Mouse (Mus musculus) midbrain, embryonic 14.5 days (tissue): Measurements from ENCODE around the gene Pdss2. TPM values are rescaled to one million over a fixed set of nuclear protein-coding genes. Genes with fewer than 3 reads are reported as not detected.

Experiments
- ATAC-seq: fragments of 200-750 bp; cut with Nextera tagmentation; 2 replicates; pipeline ENCODE4 v1.8.0; 2017; ENCODE audit warnings: moderate number of reproducible peaks, moderate library complexity; ENCODE audit not compliant: low FRiP score, low TSS enrichment
- DNase-seq: peaks from one replicate; pipeline ENCODE4 v3.0.0-alpha.2; 2015
- H3K27ac ChIP-seq: fragments of 300-500 bp; sonication (generic); replicated peaks from 2 replicates; pipeline ENCODE4 v1.5.1; 2014; ENCODE audit warnings: mild to moderate bottlenecking, low read depth, low read length, moderate library complexity
- H3K27me3 ChIP-seq: fragments of 300-500 bp; sonication (generic); 2 replicates; pipeline ENCODE4 v1.6.1; 2014; ENCODE audit warnings: low read length, control low read depth, mixed read lengths; ENCODE audit not compliant: control insufficient read depth, insufficient read depth
- H3K36me3 ChIP-seq: fragments of 300-500 bp; sonication (generic); 2 replicates; pipeline ENCODE4 v1.6.1; 2014; ENCODE audit warnings: low read length, control low read depth; ENCODE audit not compliant: control insufficient read depth, insufficient read depth
- H3K4me1 ChIP-seq: fragments of 300-500 bp; sonication (generic); 2 replicates; pipeline ENCODE4 v1.6.1; 2014; ENCODE audit warnings: mild to moderate bottlenecking, antibody characterized with exemption, low read length, control low read depth; ENCODE audit not compliant: control insufficient read depth, insufficient read depth
- H3K4me2 ChIP-seq: fragments of 300-500 bp; sonication (generic); 2 replicates; pipeline ENCODE4 v1.6.1; 2014; ENCODE audit warnings: mild to moderate bottlenecking, low read length, moderate library complexity
- H3K4me3 ChIP-seq: fragments of 300-500 bp; sonication (generic); replicated peaks from 2 replicates; pipeline ENCODE4 v1.5.1; 2014; ENCODE audit warnings: low read depth, low read length
- H3K9ac ChIP-seq: fragments of 300-500 bp; sonication (generic); replicated peaks from 2 replicates; pipeline ENCODE4 v1.6.1; 2014; ENCODE audit warnings: mild to moderate bottlenecking, low read length, moderate library complexity
- H3K9me3 ChIP-seq: fragments of 300-500 bp; sonication (generic); 2 replicates; pipeline ENCODE4 v1.6.1; 2016; ENCODE audit warnings: low read length, control low read depth, mixed read lengths; ENCODE audit not compliant: control insufficient read depth
- WGBS: fragments of 180-500 bp; shearing (Covaris S2); extraction: QIAGEN DNeasy Blood & Tissue Kit; methylation state at CpG from one replicate; pipeline ENCODE4 v1.1.7; 2014; 5-methylcytosine and 5-hydroxymethylcytosine counted together
- polyA plus RNA-seq: library from polyadenylated mRNA; unstranded; fragments of >200 nt; fragmentation: Nextera tagmentation; extraction: Ambion mirVana; gene quantifications from 2 replicates; pipeline ENCODE4 v1.2.1, GENCODE M21; 2014

Gene Pdss2
- polyA plus RNA-seq, 1 experiment from 2014 or later = 19.0 TPM

DNA sequence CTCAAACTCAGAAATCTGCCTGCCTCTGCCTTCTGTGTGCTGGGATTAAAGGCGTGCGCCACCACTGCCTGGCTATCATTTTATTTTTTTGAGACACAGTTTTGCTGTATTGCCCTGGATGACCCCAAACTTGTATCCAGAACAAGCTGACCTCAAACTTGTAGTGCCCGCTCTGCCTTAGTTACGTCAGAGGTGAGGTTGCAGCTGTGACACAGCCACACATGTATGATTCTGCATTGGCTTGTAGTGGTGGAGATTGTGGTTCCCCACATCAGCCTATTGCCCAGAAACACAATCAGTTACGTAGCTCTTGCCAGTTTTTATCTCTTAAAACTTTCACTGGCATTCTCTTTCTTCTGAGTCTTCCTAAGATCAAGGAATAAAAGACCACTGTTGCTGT is 108.5 kb downstream of the Pdss2 start:
- Histone ChIP-seq H3K27ac (no peak overlapping the region), H3K4me2 (no peak overlapping the region), H3K9ac (no peak overlapping the region), H3K9me3 (no peaks in the 10 kb centered on the region), H3K36me3 (no peaks in the 10 kb centered on the region), H3K4me1 (peaks cover 27% of the 10 kb centered on the region), H3K27me3 (no peaks in the 10 kb centered on the region), H3K4me3 (no peak overlapping the region)
- 98% methylated on average over 5 of the region's 5 CpGs for WGBS
- DNase-seq (no peak), ATAC-seq (no peak)

GRCm38 (mm10) chr10:43330691-43331090 is 109.4 kb downstream of the Pdss2 start:
- H3K4me1 ChIP-seq = peaks cover 27% of the 10 kb centered on the region
- H3K9ac ChIP-seq = no peak overlapping the region
- no peaks in the 10 kb centered on the region for H3K36me3 ChIP-seq
- H3K9me3 ChIP-seq = no peaks in the 10 kb centered on the region
- H3K4me3 ChIP-seq = no peak overlapping the region
- ATAC-seq (no peak), DNase-seq (no peak)
- H3K4me2 ChIP-seq = no peak overlapping the region
- 73% methylated on average over 4 of the region's 4 CpGs for WGBS
- H3K27me3 ChIP-seq = no peaks in the 10 kb centered on the region
- H3K27ac ChIP-seq = peak overlapping the region; percentile 80

DNA sequence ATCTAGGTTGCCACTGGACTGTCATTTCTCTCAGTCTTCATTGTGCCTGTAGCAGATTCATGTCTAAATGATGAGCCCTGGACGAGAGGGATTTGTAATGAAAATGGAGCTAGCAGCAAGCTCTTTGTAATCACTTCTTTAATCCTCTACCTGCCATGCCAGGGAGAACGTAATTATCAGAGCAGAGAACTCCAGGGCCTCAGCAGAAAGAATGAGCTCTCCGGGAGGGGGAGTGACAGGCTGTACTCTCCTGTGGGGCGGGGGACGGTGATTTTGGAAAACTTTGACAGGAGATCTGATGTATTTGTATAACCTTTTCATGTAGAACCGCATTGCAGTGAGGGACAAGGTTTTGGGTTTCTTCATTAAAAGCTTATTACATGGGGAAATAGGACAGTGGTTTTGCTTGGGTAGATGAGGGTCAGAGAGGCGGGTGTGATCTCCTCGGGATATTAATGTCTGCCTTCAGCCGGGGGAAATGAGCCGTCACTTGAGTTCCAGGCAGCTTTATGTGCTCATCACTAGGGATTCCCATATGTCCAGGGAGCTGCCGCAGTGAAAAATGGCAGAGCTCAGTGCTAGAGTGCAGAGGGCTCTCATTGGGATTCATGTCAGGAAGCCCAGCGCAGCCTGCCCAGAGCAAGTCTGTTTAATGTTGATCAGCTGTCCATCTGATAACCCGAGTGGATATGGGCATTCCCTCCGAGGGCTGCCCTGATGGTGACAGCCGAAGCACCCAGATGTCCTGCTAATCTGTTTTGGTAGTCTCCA is 110.8 kb downstream of the Pdss2 start:
- WGBS = 9% methylated on average over 15 of the region's 15 CpGs

GRCm38 (mm10) chr10:43335874-43336273 is 114.6 kb downstream of the Pdss2 start:
- DNase-seq (no peak), ATAC-seq (no peak)
- H3K27ac ChIP-seq = no peak overlapping the region
- no peaks in the 10 kb centered on the region for H3K9me3 ChIP-seq
- H3K9ac ChIP-seq = no peak overlapping the region
- H3K4me3 ChIP-seq = no peak overlapping the region
- no peak overlapping the region for H3K4me2 ChIP-seq
- H3K36me3 ChIP-seq = no peaks in the 10 kb centered on the region
- no peaks in the 10 kb centered on the region for H3K27me3 ChIP-seq
- peaks cover 25% of the 10 kb centered on the region for H3K4me1 ChIP-seq
- WGBS = 95% methylated on average over 4 of the region's 4 CpGs

More for the DNA sequence above, 110.8 kb downstream of the Pdss2 start:
- no peaks in the 10 kb centered on the region for H3K27me3 ChIP-seq
- no peak overlapping the region for H3K4me3 ChIP-seq
- H3K4me1 ChIP-seq = peaks cover 27% of the 10 kb centered on the region
- peak overlapping the region; percentile 17; the same call in 1 of the 2 replicates for H3K9ac ChIP-seq
- ATAC-seq = peak; percentile 75; the same call in 1 of the 2 replicates
- H3K9me3 ChIP-seq = no peaks in the 10 kb centered on the region
- H3K36me3 ChIP-seq = no peaks in the 10 kb centered on the region
- H3K27ac ChIP-seq = peak overlapping the region; percentile 80
- peak; percentile 76 for DNase-seq
- peak overlapping the region; percentile 41 for H3K4me2 ChIP-seq

DNA sequence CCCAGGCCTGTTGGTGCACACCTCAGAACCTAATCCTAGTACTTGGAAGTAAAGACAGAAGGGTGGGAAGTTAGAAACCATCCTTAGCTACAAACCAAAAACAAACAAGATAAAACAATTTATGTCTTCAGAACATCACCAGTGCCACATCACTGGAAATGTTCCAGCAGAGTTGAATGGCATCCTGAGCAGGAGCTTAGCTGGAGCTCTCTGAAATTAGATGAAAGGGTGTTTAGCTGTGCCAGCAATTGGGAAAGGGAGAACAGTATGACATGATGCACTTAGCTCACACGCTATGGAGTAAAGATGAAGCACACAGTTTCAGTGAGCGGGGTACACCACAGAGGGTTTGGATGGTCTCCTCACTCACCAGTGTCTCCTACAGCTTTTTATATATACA is 115.8 kb downstream of the Pdss2 start:
- Histone ChIP-seq H3K27ac (no peak overlapping the region), H3K27me3 (no peaks in the 10 kb centered on the region), H3K36me3 (no peaks in the 10 kb centered on the region), H3K9me3 (no peaks in the 10 kb centered on the region), H3K4me1 (peaks cover 13% of the 10 kb centered on the region), H3K9ac (no peak overlapping the region), H3K4me2 (no peak overlapping the region), H3K4me3 (no peak overlapping the region)
- ATAC-seq (no peak), DNase-seq (no peak)
- 90% methylated on average over 2 of the region's 2 CpGs for WGBS

DNA sequence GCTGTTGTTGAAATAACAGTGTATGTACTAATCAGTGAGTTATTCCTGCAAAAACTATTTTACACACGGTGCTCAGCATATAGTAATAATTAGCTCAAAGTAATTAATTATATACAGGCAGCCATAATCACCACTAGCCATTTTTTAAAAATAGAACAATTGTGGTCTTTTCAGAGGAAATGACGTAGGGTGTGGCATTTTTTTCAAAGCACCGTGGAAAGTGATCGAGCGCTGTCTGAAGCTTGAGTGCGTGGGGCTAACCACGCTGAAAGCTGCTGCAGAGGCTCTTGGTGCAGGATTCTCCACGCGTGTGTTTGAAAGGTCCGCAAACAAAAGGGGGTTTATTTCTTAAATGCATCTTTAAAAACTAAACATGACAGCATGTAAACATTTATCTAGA is 118.5 kb downstream of the Pdss2 start:
- Histone ChIP-seq H3K9me3 (no peaks in the 10 kb centered on the region), H3K4me1 (0 out of 2 replicates have a peak, but pooled peaks cover 2% of the 10 kb centered on the region), H3K4me3 (no peak overlapping the region), H3K27ac (no peak overlapping the region), H3K27me3 (no peaks in the 10 kb centered on the region), H3K36me3 (no peaks in the 10 kb centered on the region), H3K9ac (no peak overlapping the region), H3K4me2 (no peak overlapping the region)
- WGBS = 66% methylated on average over 10 of the region's 10 CpGs
- DNase-seq = no peak
- no peak for ATAC-seq

GRCm38 (mm10) chr10:43349718-43350117 is 128.4 kb downstream of the Pdss2 start:
- H3K4me2 ChIP-seq = no peak overlapping the region
- no peaks in the 10 kb centered on the region for H3K27me3 ChIP-seq
- DNase-seq (no peak), ATAC-seq (no peak)
- peaks cover 8% of the 10 kb centered on the region; the same call in 1 of the 2 replicates for H3K4me1 ChIP-seq
- H3K27ac ChIP-seq = peak overlapping the region; percentile 53; the same call in 1 of the 2 replicates
- 18% methylated on average over 2 of the region's 2 CpGs for WGBS
- H3K9ac ChIP-seq = no peak overlapping the region
- no peaks in the 10 kb centered on the region for H3K9me3 ChIP-seq
- no peaks in the 10 kb centered on the region for H3K36me3 ChIP-seq
- no peak overlapping the region for H3K4me3 ChIP-seq

DNA sequence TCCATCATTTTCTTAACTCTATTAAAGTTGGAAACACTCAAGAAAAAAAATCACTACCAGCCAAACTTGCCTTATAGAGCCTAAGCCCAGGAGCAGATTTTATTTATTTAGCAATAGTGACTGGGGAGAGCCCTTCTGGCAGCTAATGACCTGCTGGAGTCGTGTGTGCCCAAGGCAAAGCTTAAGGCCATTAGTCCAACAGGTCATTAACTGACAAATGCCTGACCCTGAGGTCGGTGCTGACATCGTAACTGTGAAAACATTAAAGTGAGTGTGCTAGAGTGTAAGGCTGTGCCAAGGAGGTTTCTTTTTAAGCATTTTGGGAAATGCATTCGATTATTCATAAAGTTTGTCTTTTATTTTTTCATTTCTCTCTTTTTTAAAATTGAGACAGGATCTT is 136.6 kb downstream of the Pdss2 start:
- no peak for DNase-seq
- Histone ChIP-seq H3K4me3 (no peak overlapping the region), H3K36me3 (no peaks in the 10 kb centered on the region), H3K4me1 (no peaks in the 10 kb centered on the region), H3K9ac (no peak overlapping the region), H3K27ac (no peak overlapping the region), H3K9me3 (no peaks in the 10 kb centered on the region), H3K27me3 (no peaks in the 10 kb centered on the region), H3K4me2 (no peak overlapping the region)
- 69% methylated on average over 4 of the region's 4 CpGs for WGBS
- no peak for ATAC-seq

DNA sequence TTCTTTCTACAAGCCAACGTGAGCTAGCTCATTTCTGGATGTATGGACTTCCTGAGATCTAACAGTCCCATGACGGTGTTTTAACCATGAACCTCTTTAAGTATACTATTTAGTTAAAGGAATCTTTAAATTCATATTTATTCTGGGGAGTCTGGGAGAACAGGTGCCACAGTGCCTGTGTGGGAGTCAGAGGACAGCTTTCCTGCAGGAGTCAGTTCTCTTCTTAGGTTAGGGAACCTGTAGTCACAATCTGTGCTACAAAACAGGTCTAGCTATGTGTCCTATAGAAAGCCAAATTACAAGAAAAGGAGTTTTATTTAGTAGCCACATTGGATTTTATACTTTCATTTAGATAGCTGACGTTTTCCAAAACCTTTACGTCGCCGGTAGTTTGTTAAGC is 141.7 kb downstream of the Pdss2 start:
- Histone ChIP-seq H3K36me3 (no peaks in the 10 kb centered on the region), H3K9me3 (no peaks in the 10 kb centered on the region), H3K4me2 (no peak overlapping the region), H3K27ac (no peak overlapping the region), H3K4me3 (no peak overlapping the region), H3K4me1 (no peaks in the 10 kb centered on the region; the same call in 1 of the 2 replicates), H3K9ac (no peak overlapping the region), H3K27me3 (no peaks in the 10 kb centered on the region)
- DNase-seq = no peak
- ATAC-seq = no peak
- 93% methylated on average over 6 of the region's 6 CpGs for WGBS
